ENCODE assay signal across 41 mouse cellular contexts in the genomic region with DNA sequence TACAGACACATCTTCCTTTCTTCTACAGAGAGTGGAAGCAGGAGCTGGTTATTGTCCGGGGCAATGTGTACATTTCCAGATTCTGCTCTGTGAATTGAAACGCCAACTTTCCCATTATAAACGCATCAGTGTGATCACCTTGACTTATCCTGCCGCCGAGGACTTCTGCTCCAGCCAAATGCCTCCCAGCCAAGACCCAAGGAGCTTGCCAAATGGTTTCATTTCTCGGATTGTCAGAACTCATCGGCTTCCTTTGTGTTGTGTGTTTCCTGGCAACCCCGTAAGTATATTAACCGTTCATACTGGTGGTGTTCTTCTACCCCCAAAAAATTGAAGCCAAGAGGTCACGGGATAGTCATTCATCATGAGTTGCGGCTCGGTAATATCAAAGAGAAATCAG. TPM values are rescaled to one million over a fixed set of nuclear protein-coding genes. Genes with fewer than 3 reads are reported as not detected.
A peak's percentile ranks its signal among the peaks of the same experiment; 100 is the strongest.
DNase-seq lines count a peak whose midpoint lies in the region; ATAC-seq and TF ChIP-seq lines count a peak whose summit lies in the region.
"Had no signal": no experiment of that assay in that cellular context is flagged by ENCODE, and none has a peak within 500 bp of the region (broad histone marks: within the 10 kb centered on the region; RNA-seq: fewer than 3 reads in every experiment).

No protein-coding gene starts in this region.

- no peaks in the 10 kb centered on the region; the same call in 1 of the 2 replicates for H3K4me1 ChIP-seq in hindbrain, postnatal 0 days (ENCODE audit: insufficient read depth, low read length)
- no peaks in the 10 kb centered on the region for H3K4me1 ChIP-seq in hindbrain, embryonic 11.5 days (replicated peaks; ENCODE audit: control insufficient read depth, insufficient read depth, low read length)
- no peaks in the 10 kb centered on the region for H3K4me1 ChIP-seq in midbrain, embryonic 11.5 days (ENCODE audit: control insufficient read depth, insufficient read depth, low read length)
- no peaks in the 10 kb centered on the region for H3K4me1 ChIP-seq in midbrain, embryonic 14.5 days (ENCODE audit: control insufficient read depth, insufficient read depth, low read length)
- H3K4me1 ChIP-seq: heart, embryonic 12.5 days; intestine, embryonic 15.5 days; midbrain, embryonic 13.5 days; stomach, embryonic 15.5 days had no signal

- no peaks in the 10 kb centered on the region for H3K36me3 ChIP-seq in hindbrain, postnatal 0 days (ENCODE audit: insufficient read depth, low read length)
- H3K36me3 ChIP-seq in hindbrain, embryonic 11.5 days (ENCODE audit: control insufficient read depth, insufficient read depth, low read length), result no peaks in the 10 kb centered on the region
- H3K36me3 ChIP-seq in midbrain, embryonic 11.5 days (ENCODE audit: control insufficient read depth, insufficient read depth, low read length), result no peaks in the 10 kb centered on the region
- no peaks in the 10 kb centered on the region for H3K36me3 ChIP-seq in midbrain, embryonic 14.5 days (ENCODE audit: control insufficient read depth, insufficient read depth, low read length)
- H3K36me3 ChIP-seq: G1E; heart, embryonic 12.5 days; intestine, embryonic 15.5 days; midbrain, embryonic 13.5 days; stomach, embryonic 15.5 days had no signal

- no peak for TF ChIP-seq CTCF in hindbrain, postnatal 0 days (IDR thresholded peaks at IDR 0.05; ENCODE audit: low read depth)

- no peak overlapping the region for H3K9ac ChIP-seq in hindbrain, postnatal 0 days (replicated peaks; ENCODE audit: low read length)
- no peak overlapping the region for H3K9ac ChIP-seq in hindbrain, embryonic 11.5 days (ENCODE audit: low read depth, low read length)
- H3K9ac ChIP-seq in midbrain, embryonic 11.5 days (ENCODE audit: low read length), result no peak overlapping the region
- H3K9ac ChIP-seq in midbrain, embryonic 14.5 days (replicated peaks; ENCODE audit: low read length), result no peak overlapping the region
- H3K9ac ChIP-seq: heart, embryonic 12.5 days; intestine, embryonic 15.5 days; liver, embryonic 14.5 days; midbrain, embryonic 13.5 days; stomach, embryonic 15.5 days had no signal

- H3K27me3 ChIP-seq in hindbrain, postnatal 0 days (ENCODE audit: insufficient read depth, low read length), result no peaks in the 10 kb centered on the region
- H3K27me3 ChIP-seq in hindbrain, embryonic 11.5 days (ENCODE audit: control insufficient read depth, insufficient read depth, low read length), result no peaks in the 10 kb centered on the region
- no peaks in the 10 kb centered on the region; the same call in 1 of the 2 replicates for H3K27me3 ChIP-seq in midbrain, embryonic 11.5 days (ENCODE audit: control insufficient read depth, insufficient read depth, low read length)
- no peaks in the 10 kb centered on the region for H3K27me3 ChIP-seq in midbrain, embryonic 14.5 days (ENCODE audit: control insufficient read depth, insufficient read depth, low read length)
- H3K27me3 ChIP-seq: intestine, embryonic 15.5 days; megakaryocyte, embryonic 14.5 days; midbrain, embryonic 13.5 days; stomach, embryonic 15.5 days had no signal

- H3K27ac ChIP-seq in hindbrain, postnatal 0 days, result no peak overlapping the region
- no peak overlapping the region for H3K27ac ChIP-seq in hindbrain, embryonic 11.5 days (ENCODE audit: low read depth, low read length)
- no peak overlapping the region for H3K27ac ChIP-seq in midbrain, embryonic 11.5 days (ENCODE audit: low read depth, low read length)
- no peak overlapping the region for H3K27ac ChIP-seq in midbrain, embryonic 14.5 days (replicated peaks; ENCODE audit: low read depth, low read length)
- H3K27ac ChIP-seq: heart, adult 2 months; intestine, embryonic 15.5 days; liver, embryonic 14.5 days; midbrain, embryonic 13.5 days; stomach, embryonic 15.5 days had no signal

- no peaks in the 10 kb centered on the region for H3K9me3 ChIP-seq in hindbrain, postnatal 0 days (ENCODE audit: low read length)
- no peaks in the 10 kb centered on the region for H3K9me3 ChIP-seq in hindbrain, embryonic 11.5 days (ENCODE audit: control insufficient read depth, low read length)
- no peaks in the 10 kb centered on the region for H3K9me3 ChIP-seq in midbrain, embryonic 11.5 days (ENCODE audit: control insufficient read depth, low read length)
- H3K9me3 ChIP-seq in midbrain, embryonic 14.5 days (ENCODE audit: control insufficient read depth, low read length), result no peaks in the 10 kb centered on the region
- H3K9me3 ChIP-seq: heart, embryonic 12.5 days; intestine, embryonic 15.5 days; midbrain, embryonic 13.5 days; stomach, embryonic 15.5 days had no signal

- H3K4me3 ChIP-seq in hindbrain, postnatal 0 days (ENCODE audit: low read length), result no peak overlapping the region
- no peak overlapping the region for H3K4me3 ChIP-seq in hindbrain, embryonic 11.5 days (ENCODE audit: low read depth, low read length)
- no peak overlapping the region for H3K4me3 ChIP-seq in midbrain, embryonic 11.5 days (ENCODE audit: low read depth, low read length)
- no peak overlapping the region for H3K4me3 ChIP-seq in midbrain, embryonic 14.5 days (replicated peaks; ENCODE audit: low read depth, low read length)
- H3K4me3 ChIP-seq: heart, adult 2 months; heart, embryonic 12.5 days; intestine, embryonic 15.5 days; megakaryocyte, embryonic 14.5 days; midbrain, embryonic 13.5 days; stomach, embryonic 15.5 days had no signal

- H3K4me2 ChIP-seq in hindbrain, postnatal 0 days (ENCODE audit: low read depth, low read length), result peak overlapping the region; percentile 41
- no peak overlapping the region for H3K4me2 ChIP-seq in hindbrain, embryonic 11.5 days (replicated peaks; ENCODE audit: low read depth, low read length)
- H3K4me2 ChIP-seq in midbrain, embryonic 11.5 days, result no peak overlapping the region
- no peak overlapping the region for H3K4me2 ChIP-seq in midbrain, embryonic 14.5 days (ENCODE audit: low read length)
- H3K4me2 ChIP-seq: heart, embryonic 12.5 days; intestine, embryonic 15.5 days; midbrain, embryonic 13.5 days; stomach, embryonic 15.5 days had no signal

- WGBS in hindbrain, postnatal 0 days, result 27% methylated on average over 12 of the region's 12 CpGs
- WGBS in hindbrain, embryonic 11.5 days, result 77% methylated on average over 12 of the region's 12 CpGs
- WGBS in midbrain, embryonic 11.5 days, result 95% methylated on average over 12 of the region's 12 CpGs
- WGBS in midbrain, embryonic 14.5 days, result 82% methylated on average over 12 of the region's 12 CpGs

- intact Hi-C loops in heart, postnatal 10 days (cut with DNase I), result no loop called here

- DNase-seq in cerebellum, postnatal 14 days, result peak; percentile 21 to 35
- DNase-seq in cerebellum, postnatal 4 days (ENCODE audit: low spot score in 2 of 2), result no peak
- DNase-seq in hindbrain, postnatal 0 days (ENCODE audit: low spot score), result peak; percentile 18
- no peak for DNase-seq in hindbrain, embryonic 11.5 days (ENCODE audit: low spot score)
- peak; percentile 17 for DNase-seq in midbrain, embryonic 11.5 days (ENCODE audit: low spot score, missing footprints)
- no peak for DNase-seq in midbrain, embryonic 14.5 days
- no peak for DNase-seq in heart, postnatal 10 days
- DNase-seq: adrenal gland, postnatal 10 days; cerebellum, adult 11 months; cerebellum, adult 9-11 months; heart, adult 2 months; kidney, adult 2 months; kidney, postnatal 36 days; layer of hippocampus, postnatal 36 days; liver; lung, adult 2 months; lung, postnatal 4 days; right cerebral cortex, postnatal 25 days; thymus, adult 18-20 months; thymus, postnatal 25 days had no signal

- ATAC-seq in hindbrain, postnatal 0 days, result no peak
- no peak for ATAC-seq in hindbrain, embryonic 11.5 days (ENCODE audit: low FRiP score)
- no peak for ATAC-seq in midbrain, embryonic 11.5 days (ENCODE audit: low FRiP score)
- ATAC-seq in midbrain, embryonic 14.5 days (ENCODE audit: low FRiP score, low TSS enrichment), result no peak
- ATAC-seq: forebrain, embryonic 16.5 days; intestine, embryonic 15.5 days; midbrain, embryonic 13.5 days; Patski had no signal

RNA-seq across cellular contexts. Expression of a gene that starts 25.7 kb away (rescaled TPM):
- not detected in 2 replicates for total RNA-seq in hindbrain, postnatal 0 days (2014; rRNA removed)
- polyA plus RNA-seq in hindbrain, postnatal 0 days (2015; fragmentation: Nextera tagmentation; extraction: Ambion mirVana), result 0.21 and 0.26 TPM in 2 replicates
- not detected in 2 replicates for polyA plus RNA-seq in hindbrain, embryonic 11.5 days (2014; fragmentation: Nextera tagmentation; extraction: Ambion mirVana)
- polyA plus RNA-seq in midbrain, embryonic 11.5 days (2014; fragmentation: Nextera tagmentation; extraction: Ambion mirVana), result not detected in 2 replicates
- not detected in 2 replicates for polyA plus RNA-seq in midbrain, embryonic 14.5 days (2014; fragmentation: Nextera tagmentation; extraction: Ambion mirVana)
- total RNA-seq in heart, postnatal 10 days (2021), result not detected
- total RNA-seq: adrenal gland, postnatal 10 days; G1E; gastrocnemius, adult 8-10 months; gastrocnemius, postnatal 4 days; heart, adult 2 months; hematopoietic stem cell, adult 5-6 weeks; layer of hippocampus, adult 8-10 months; layer of hippocampus, postnatal 36 days; left cerebral cortex, postnatal 10 days; monocyte, adult 5-6 weeks had no signal
- polyA plus RNA-seq: embryonic facial prominence, embryonic 11.5 days; forebrain, embryonic 11.5 days; forebrain, embryonic 16.5 days; G1E; heart, adult 2 months; heart, embryonic 12.5 days; heart, postnatal 0 days; intestine, embryonic 15.5 days; kidney, adult 2 months; kidney, embryonic 16.5 days; limb, embryonic 11.5 days; liver, embryonic 14.5 days; lung, adult 2 months; midbrain, embryonic 13.5 days; neural tube, embryonic 14.5 days; Patski; stomach, embryonic 15.5 days had no signal

Comparison
In these comparisons a context has a peak if more than half of its experiments do, and no peak if none do; other contexts are left out.
1. DNase-seq: peak in cerebellum, postnatal 14 days (2 of 2), hindbrain, postnatal 0 days (single experiment) and midbrain, embryonic 11.5 days (single experiment); none in cerebellum, postnatal 4 days (0 of 2), hindbrain, embryonic 11.5 days (single experiment), midbrain, embryonic 14.5 days (single experiment) and heart, postnatal 10 days (0 of 2).